Mouse (Mus musculus) stomach, embryonic 16.5 days (tissue): ENCODE measurements around the gene Ndufa13. TPM values are rescaled to one million over a fixed set of nuclear protein-coding genes. Genes with fewer than 3 reads are reported as not detected.

ENCODE experiments used
- ATAC-seq: fragments of 200-750 bp; cut with Nextera tagmentation; 2 replicates; pipeline ENCODE4 v1.8.0; 2017; ENCODE audit warnings: moderate number of reproducible peaks, moderate TSS enrichment; ENCODE audit not compliant: insufficient read depth, low FRiP score
- H3K27ac ChIP-seq: fragments of 300-500 bp; sonication (generic); 2 replicates; pipeline ENCODE4 v1.5.1; 2014; ENCODE audit warnings: low read length
- H3K27me3 ChIP-seq: fragments of 300-500 bp; sonication (generic); 2 replicates; pipeline ENCODE4 v1.6.1; 2014; ENCODE audit warnings: low read length, control low read depth, mixed read lengths; ENCODE audit not compliant: control insufficient read depth, insufficient read depth
- H3K36me3 ChIP-seq: fragments of 300-500 bp; sonication (generic); 2 replicates; pipeline ENCODE4 v1.6.1; 2014; ENCODE audit warnings: low read length; ENCODE audit not compliant: control insufficient read depth, insufficient read depth
- H3K4me1 ChIP-seq: fragments of 300-500 bp; sonication (generic); 2 replicates; pipeline ENCODE4 v1.6.1; 2014; ENCODE audit warnings: low read length, control low read depth, mixed read lengths; ENCODE audit not compliant: control insufficient read depth, insufficient read depth
- H3K4me2 ChIP-seq: fragments of 300-500 bp; sonication (generic); 2 replicates; pipeline ENCODE4 v1.6.1; 2014; ENCODE audit warnings: low read depth, low read length, mixed read lengths
- H3K4me3 ChIP-seq: fragments of 300-500 bp; sonication (generic); replicated peaks from 2 replicates; pipeline ENCODE4 v1.5.1; 2014; ENCODE audit warnings: mild to moderate bottlenecking, low read length
- H3K9ac ChIP-seq: fragments of 300-500 bp; sonication (generic); 2 replicates; pipeline ENCODE4 v1.6.1; 2014; ENCODE audit warnings: low read length
- H3K9me3 ChIP-seq: fragments of 300-500 bp; sonication (generic); replicated peaks from 2 replicates; pipeline ENCODE4 v1.6.1; 2016; ENCODE audit warnings: low read length, control low read depth; ENCODE audit not compliant: control insufficient read depth
- WGBS: fragments of 180-500 bp; shearing (Covaris S2); extraction: QIAGEN DNeasy Blood & Tissue Kit; methylation state at CpG from one replicate; pipeline ENCODE4 v1.1.7; 2014; 5-methylcytosine and 5-hydroxymethylcytosine counted together
- polyA plus RNA-seq: library from polyadenylated mRNA; unstranded; fragments of >200 nt; fragmentation: Nextera tagmentation; extraction: Ambion mirVana; gene quantifications from 2 replicates; pipeline ENCODE4 v1.2.1, GENCODE M21; 2015

Gene Ndufa13
- polyA plus RNA-seq, 1 experiment from 2014 or later = 193 TPM

DNA sequence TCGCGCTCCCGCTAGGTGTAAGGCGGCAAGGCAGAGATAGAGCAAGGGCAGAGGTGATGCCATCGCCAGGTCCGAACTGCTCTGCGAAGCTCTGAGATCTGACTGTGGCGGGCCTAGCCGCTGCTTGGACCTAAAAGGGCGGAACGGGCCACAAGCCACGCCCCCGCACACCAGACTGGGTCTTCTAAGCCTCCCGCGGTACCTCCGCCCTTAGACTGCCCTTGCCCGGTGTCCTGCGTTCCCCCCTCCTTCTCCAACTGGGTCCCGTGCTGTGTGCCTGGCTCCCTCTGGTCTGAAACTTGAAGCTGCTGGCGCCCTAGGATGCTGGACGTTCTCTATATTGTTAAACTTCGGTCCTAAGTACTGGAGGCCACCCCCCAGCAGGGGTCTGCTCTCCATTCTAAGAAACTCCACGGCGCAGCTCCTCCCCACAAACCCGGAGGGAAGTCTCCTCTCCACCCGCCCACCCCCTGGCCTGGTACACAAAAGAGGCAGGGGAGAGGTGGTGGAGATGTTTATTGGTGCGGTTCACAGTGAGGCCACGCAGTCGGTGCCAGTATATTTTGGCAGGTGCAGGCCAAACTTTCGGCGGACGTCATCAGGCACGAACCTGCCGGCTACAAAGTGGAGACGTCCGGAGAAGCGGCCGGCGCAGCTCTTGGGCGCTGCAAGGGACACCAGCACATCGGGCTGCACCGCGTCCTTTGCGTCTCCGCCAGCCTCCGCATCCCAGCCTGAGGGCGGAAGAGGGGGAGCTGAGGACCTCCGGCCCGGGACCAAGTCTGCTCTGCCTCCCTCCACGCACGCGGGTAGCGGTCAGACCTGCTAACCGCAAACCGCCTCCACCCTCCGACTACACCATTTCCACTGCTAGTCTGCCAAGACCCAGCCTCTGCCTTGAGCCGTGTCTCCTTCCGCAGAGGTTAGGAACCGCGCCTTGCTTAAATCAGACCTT lies 14.8 kb downstream of the Ndufa13 start, which contains the start of gene Cilp2:
Gene Cilp2 (minus strand): TSS at position 399 of the 955 bp plus-strand sequence.
- H3K4me3 ChIP-seq = peak within 1 kb of the TSS; percentile 22
- H3K36me3 ChIP-seq = no peaks in the 10 kb centered on the region
- peaks cover 21% of the 10 kb centered on the region for H3K4me1 ChIP-seq
- H3K9ac ChIP-seq = 0 out of 2 replicates have a peak within 1 kb of the TSS, but pooled peaks have one; percentile 21
- peak within 1 kb of the TSS; percentile 45 for H3K4me2 ChIP-seq
- H3K27me3 ChIP-seq = peaks cover 83% of the 10 kb centered on the region
- ATAC-seq = no peak
- WGBS = under 1% methylated on average over 60 of the region's 60 CpGs
- H3K27ac ChIP-seq = no peak within 1 kb of the TSS
- H3K9me3 ChIP-seq = no peaks in the 10 kb centered on the region

DNA sequence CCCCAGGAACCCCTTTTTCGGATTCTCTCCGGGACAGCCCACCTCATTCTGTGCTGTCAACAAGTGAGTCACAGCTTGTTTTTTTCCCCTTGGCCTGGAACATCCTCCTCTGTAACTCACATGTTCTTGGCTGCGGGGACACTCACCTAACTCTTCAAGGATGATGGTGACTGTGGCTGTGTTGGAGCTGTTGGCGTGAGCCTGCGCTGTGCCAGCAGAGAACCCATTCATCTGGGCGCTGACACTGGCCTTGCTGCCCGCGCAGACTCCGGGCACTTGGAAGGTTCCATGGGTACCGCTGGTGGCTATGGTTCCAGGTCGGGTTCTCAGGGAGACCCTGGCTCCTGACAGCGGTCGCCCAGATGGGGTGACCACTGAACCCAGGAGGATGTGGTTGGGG lies 18.2 kb downstream of the Ndufa13 start:
- Histone ChIP-seq H3K4me1 (peaks cover 25% of the 10 kb centered on the region), H3K9ac (no peak overlapping the region), H3K36me3 (no peaks in the 10 kb centered on the region), H3K9me3 (no peaks in the 10 kb centered on the region), H3K27ac (no peak overlapping the region), H3K27me3 (peaks cover 100% of the 10 kb centered on the region), H3K4me2 (no peak overlapping the region), H3K4me3 (no peak overlapping the region)
- no peak for ATAC-seq
- WGBS = 52% methylated on average over 13 of the region's 13 CpGs

DNA sequence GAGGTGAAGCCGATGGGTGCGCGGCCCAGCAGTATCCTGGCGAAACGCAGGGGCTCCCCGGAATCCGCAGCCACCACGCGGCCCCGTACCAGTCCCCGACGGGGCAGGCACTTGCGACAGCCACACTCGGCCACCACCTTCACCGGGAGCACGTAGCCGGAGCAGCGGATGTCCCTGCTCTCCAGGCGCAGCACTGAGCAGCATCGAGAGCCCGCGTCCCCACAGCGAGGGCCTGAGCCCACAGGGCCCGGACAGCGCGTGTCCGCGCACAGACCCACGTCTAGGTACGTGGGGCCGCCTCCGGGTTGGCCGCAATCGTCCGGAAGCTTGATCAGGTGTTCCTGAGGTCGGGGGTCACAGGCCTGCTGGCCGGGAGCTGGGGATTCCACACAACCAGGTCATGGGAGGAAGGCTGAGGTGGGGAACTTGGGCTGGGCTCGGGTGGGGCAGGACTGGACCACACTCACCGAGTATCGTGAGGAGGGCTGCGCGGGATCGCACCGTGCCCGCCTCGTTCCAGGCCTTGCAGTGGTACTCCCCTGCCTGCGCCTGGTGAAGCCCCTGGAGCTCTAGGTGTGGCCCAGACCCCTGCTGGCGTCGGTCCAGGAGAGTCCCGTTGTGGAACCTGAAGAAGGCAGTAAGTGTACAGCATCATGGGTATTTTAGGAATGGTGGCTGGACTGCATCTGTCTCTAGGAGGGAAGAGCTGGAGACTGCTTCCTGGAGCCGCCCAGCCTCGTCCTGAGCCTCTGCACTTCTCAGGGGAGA lies 19.3 kb downstream of the Ndufa13 start:
- Histone ChIP-seq H3K9ac (no peak overlapping the region), H3K36me3 (no peaks in the 10 kb centered on the region), H3K27ac (no peak overlapping the region), H3K4me1 (peaks cover 14% of the 10 kb centered on the region), H3K9me3 (no peaks in the 10 kb centered on the region), H3K27me3 (peaks cover 90% of the 10 kb centered on the region), H3K4me2 (peak overlapping the region; percentile 66; the same call in 1 of the 2 replicates), H3K4me3 (peak overlapping the region; percentile 48)
- ATAC-seq = no peak
- 18% methylated on average over 52 of the region's 52 CpGs for WGBS

DNA sequence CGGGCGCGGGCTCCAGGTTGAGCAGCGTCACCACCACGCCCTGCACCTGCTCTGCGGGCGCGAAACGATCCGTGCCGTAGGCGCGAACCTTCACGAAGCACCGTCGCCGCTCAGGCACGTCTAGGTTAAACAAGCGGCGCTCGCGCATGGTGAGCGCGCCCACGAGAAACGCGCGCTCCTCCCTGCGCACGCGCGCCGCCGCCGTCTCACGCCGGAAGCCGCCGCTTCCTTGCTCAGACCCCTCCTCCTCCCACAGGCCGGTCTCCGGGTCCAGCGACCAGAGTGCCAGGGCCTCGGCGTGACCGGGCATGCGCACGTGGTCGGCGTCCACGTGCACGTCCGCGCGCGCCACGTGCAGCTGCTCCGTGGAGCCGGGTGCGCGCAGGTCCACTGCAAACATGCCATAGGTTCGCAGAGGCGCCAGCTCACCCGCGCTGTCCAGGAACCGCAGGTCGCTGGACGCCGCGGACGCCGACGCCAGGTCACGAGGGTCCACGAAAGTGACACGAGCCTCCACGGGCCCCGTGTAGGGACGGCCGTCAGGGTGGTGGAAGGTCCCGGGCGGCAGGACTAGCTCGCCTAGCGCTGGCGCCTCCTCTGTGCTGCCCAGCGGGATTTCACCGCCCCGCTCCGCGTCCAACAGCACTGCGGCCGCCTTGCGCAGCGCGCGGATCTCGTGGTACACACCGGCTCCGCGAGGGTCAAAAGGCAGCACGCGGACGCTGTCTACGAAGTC lies 20.2 kb downstream of the Ndufa13 start:
- Histone ChIP-seq H3K4me2 (peak overlapping the region; percentile 66), H3K27me3 (peaks cover 82% of the 10 kb centered on the region), H3K4me3 (peak overlapping the region; percentile 48), H3K9me3 (no peaks in the 10 kb centered on the region), H3K27ac (no peak overlapping the region), H3K9ac (peak overlapping the region; percentile 55), H3K4me1 (peaks cover 8% of the 10 kb centered on the region), H3K36me3 (no peaks in the 10 kb centered on the region)
- ATAC-seq = peak; percentile 68
- WGBS = 6% methylated on average over 102 of the region's 103 CpGs

DNA sequence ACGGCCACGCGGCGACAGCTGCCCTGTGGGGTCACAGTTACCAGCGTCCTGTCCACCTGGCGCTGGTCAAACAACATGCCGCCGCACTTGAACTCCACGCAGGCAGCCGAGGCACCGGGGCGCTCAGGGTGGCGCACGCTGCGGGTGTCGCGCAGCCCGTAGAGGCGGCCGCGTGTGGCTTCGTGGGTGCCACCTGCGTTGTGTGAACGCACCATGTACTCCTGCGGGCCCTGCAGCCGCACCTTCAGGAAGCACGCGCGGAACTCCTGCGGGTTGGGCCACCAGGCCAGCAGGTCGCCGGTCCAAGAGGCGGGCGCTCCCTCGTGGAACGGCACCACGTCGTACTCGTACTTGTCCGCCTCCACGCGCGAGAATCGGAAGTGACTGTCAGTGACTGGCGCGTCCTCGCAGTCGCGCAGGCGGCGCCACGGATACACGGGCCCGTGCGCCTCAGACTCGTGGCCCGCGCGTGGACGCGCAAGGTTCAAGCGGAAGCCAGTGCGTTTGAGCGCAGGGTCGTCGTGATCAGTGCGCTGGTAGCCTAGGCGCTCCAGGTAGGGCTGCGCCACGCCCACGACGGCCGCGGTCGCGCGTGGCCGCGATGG lies 21.0 kb downstream of the Ndufa13 start:
- Histone ChIP-seq H3K36me3 (no peaks in the 10 kb centered on the region), H3K9ac (peak overlapping the region; percentile 54), H3K27ac (no peak overlapping the region), H3K9me3 (no peaks in the 10 kb centered on the region), H3K4me3 (peak overlapping the region; percentile 48), H3K4me2 (peak overlapping the region; percentile 66), H3K27me3 (peaks cover 74% of the 10 kb centered on the region), H3K4me1 (peaks cover 5% of the 10 kb centered on the region; the same call in 1 of the 2 replicates)
- no peak for ATAC-seq
- 18% methylated on average over 79 of the region's 79 CpGs for WGBS

DNA sequence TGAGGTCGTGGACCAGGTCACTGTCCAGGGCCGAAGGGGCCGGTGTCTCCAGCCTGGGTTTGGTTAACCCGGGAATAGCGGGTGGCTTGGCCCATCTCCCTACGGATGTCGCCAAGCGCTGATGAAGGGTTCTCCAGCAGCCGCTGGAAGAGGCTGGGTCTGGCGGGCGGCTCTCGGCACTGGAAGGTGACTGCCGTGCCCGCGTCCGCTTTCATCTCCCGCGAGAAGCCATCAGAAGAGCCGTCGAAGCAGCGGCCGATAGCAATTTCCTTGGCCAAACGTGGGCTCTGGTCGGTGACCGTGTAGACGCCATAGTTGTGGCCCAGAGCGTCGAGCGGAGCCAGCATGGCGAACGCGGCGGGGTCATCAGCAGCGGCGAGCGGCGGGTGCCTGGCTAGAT lies 21.5 kb downstream of the Ndufa13 start:
- Histone ChIP-seq H3K4me1 (peaks cover 5% of the 10 kb centered on the region; the same call in 1 of the 2 replicates), H3K27me3 (peaks cover 69% of the 10 kb centered on the region), H3K27ac (no peak overlapping the region), H3K9ac (no peak overlapping the region), H3K4me3 (peak overlapping the region; percentile 48), H3K36me3 (no peaks in the 10 kb centered on the region), H3K4me2 (peak overlapping the region; percentile 66; the same call in 1 of the 2 replicates), H3K9me3 (no peaks in the 10 kb centered on the region)
- 13% methylated on average over 37 of the region's 37 CpGs for WGBS
- no peak for ATAC-seq

DNA sequence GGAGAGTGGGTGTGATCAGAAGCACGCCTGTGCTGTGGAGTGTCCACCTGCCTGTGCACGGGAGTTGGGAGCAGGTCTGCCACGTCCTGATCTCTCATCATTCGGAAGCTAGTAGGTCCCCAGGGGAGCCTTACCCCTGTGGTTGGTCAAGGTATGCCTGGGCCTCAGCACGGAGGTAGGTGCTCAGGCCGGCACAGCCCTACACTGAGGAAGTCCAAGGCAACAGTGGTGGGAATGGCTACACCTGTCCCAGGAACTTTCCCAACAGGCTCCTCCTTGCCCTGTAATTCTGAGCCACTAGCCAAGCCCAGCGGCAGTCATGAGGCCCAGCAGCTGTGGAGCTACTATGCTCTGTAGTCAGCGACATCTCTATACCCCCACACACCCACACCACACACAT lies 22.7 kb downstream of the Ndufa13 start:
- Histone ChIP-seq H3K27me3 (peaks cover 57% of the 10 kb centered on the region), H3K36me3 (no peaks in the 10 kb centered on the region), H3K4me1 (peaks cover 5% of the 10 kb centered on the region; the same call in 1 of the 2 replicates), H3K27ac (no peak overlapping the region), H3K9me3 (no peaks in the 10 kb centered on the region), H3K9ac (no peak overlapping the region), H3K4me2 (no peak overlapping the region), H3K4me3 (no peak overlapping the region)
- WGBS = 61% methylated on average over 8 of the region's 8 CpGs
- ATAC-seq = peak; percentile 48

DNA sequence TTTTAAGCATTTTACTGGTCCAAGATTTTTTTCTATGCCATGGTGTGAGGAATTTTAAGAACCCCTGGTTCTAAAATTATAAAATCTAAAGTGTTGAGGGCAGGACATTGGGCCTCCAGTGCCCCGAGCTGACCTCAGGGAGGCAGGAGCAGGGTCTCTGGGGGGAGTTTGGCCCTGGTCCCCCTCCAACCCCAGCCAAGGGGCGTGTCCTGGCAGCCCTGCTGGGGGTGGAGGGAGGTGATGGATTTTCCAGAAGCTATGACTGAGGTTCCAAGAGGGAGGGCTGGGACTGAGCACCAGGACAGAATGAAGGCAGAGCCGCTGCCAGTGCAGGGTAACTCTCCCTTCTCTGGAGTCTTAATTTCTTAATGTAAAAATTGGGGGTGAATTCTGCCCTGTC lies 24.4 kb downstream of the Ndufa13 start:
- no peak for ATAC-seq
- no peaks in the 10 kb centered on the region for H3K9me3 ChIP-seq
- H3K36me3 ChIP-seq = no peaks in the 10 kb centered on the region
- peak overlapping the region; percentile 35; the same call in 1 of the 2 replicates for H3K9ac ChIP-seq
- 60% methylated on average over 3 of the region's 3 CpGs for WGBS
- peaks cover 40% of the 10 kb centered on the region for H3K27me3 ChIP-seq
- H3K4me2 ChIP-seq = no peak overlapping the region
- no peak overlapping the region for H3K27ac ChIP-seq
- H3K4me3 ChIP-seq = no peak overlapping the region
- peaks cover 5% of the 10 kb centered on the region; the same call in 1 of the 2 replicates for H3K4me1 ChIP-seq
